Mouse (Mus musculus): ENCODE data around the gene Cyth3.

The Cyth3 gene

DNA sequence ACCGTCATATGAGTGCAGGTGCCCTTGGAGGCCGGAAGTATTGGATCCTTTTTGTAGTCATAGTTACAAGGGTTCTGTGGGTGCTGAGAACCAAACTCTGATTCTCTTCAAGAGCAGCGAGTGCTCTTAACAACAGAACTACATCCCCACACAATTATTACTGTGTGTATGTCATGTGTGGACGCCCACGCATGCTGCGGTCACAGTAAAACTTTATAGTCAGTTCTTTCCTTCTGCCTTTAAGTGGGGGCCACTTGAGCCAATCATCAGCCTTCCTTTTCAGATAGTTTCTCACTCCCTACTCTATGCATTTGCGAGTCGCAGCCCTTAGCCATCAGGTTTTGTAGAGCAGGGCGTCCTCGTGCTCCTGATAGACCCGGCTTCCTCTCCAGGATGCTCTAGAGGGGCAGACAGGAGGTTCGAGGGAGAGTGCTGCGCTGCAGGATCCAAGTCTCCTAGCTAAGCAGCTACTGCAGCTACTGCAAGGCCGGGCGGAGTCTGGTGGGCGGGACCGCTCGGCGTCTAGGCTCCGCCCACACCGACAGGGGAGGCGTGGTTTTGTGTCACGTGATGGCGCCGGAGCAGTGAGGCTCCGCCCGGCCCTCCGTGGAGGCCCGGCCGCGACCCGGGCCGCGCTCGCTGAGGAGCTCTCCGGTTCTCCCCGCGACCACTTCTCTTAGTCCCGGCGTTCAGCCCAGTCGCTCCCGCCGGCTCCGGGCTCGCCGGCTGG lies at the start of gene Cyth3:
Cyth3 (plus strand) TSS at position 555 of the 730 bp plus-strand sequence.
- DNase-seq, result peak; percentile 100

DNA sequence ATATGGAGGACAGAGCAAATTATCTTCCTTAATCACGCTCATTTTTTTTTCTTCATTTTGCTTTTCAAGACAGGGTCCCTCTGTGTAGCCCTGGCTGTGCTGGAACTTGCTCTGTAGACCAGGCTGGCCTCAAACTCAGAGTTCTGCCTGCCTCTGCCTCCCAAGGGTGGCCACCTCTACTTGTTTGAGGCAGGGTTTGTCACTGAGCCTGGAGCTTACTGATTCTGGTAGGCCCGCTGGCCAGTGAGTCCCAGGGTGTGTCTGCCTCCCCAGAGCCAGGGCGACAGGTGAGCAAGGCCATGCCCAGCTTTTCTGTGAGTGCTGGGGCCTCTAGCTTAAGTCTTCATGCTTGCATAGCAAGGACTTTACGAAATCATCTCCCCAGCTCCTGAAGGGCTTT lies 49.2 kb upstream of the Cyth3 start:
- DNase-seq, result peak; percentile 90

DNA sequence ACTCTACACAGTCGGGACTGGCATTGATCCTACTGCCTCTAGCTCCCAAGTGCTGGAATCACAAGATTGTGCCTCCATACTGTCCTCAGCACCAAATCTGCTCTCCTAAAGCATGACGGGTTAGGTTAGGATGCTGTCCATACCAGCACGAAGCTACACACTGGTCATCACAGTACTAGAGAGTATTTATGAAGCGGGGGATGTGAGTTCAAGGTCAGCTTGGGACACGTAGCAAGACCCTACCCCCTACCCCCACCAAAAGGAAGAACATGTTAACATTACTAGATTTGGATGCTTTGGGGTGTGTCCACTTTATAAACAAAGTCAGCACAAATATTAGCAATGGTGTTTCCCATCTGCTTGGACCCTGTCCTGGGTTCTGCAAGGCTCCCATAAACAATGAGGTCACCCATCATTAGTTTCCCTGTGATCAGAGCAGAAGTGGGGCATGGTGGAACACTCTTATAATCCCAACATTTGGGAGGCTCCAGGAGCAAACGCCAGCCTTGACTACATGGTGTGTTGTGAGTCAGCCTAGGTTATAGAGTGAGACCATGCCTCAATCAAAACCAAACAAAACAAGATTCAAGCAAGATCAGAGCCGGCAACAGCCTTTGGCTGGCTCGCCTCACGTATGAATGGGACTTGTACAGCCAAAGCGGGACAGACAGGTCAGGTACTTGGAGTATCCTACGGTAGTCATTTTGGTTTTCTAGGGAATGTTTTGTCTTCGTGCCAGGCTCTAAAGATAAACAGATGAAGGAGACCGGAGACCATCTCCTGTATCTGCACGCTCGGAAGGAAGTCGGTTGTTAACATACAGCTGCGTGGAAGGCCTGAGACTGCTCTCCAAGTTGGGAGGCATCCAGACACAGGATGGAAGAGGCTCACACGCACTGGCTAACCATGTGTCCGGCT lies 47.7 kb upstream of the Cyth3 start:
- peak; percentile 94 for DNase-seq

DNA sequence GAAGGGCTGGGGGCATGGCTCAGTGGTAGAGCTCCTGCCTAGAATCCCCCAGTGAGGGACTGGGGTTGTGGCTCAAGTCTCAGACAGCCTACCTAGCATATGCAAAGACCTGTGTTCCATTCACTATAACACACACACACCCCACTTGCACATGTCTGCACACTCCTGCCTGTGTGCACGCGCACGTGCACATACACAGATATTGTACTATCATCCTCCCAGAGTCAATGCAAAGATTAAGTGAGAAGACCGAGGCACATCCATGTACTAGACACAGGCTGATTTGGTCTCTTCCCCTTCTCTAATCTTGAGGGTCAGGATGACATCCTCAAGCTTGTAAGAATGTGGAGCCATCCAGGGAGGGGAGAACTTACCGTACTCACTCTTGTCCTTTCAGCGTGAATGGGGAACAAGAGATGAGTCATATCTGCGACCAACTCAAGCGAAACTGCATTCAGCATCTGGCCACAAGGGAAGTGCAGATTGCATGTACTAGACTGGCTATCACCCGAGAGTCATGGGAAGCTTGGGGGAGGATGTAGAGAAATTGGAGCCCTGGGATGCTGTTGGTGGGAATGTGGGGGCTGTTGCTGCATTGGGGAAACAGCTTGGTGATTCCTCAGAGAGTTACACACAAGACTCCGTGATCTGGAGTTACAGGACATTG lies 42.6 kb upstream of the Cyth3 start:
- peak; percentile 96 for DNase-seq

DNA sequence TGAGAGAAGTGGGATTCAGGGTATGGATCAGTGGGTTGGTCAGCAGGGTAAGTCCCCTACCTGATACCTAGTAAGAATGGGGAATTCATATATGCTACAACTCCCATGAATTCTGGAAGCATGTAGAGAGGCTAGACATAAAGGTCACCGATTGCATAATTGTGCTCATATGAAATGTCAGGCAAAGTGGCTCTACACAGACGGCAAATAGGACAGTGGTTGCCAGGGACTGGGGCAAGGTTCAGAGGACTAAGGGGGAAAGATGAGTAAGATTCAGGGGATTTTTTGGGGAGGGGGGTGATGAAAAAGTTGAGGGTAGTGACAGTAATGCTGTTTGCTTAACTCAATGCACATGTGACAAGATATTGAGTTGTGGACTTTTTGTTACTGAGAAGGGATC lies 41.3 kb upstream of the Cyth3 start:
- DNase-seq, result peak; percentile 67

DNA sequence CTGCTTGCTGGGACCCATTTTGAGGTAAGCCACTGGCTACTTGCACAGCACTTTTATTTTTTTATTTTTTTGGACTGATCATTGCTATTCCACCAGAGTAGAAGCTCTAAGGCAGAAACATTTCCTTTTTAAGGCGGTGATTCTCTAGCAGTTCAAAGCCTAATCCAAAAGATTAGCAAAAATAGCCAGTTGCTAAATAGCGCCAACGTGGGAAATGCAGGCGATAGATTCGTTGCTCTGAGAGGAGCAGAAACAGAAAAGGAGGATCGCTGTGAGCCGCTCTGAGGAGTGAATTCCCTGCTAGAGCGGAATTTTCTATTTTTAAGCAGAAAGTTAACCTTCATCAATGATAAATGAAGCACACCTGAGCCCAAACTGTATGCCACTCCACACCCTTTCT lies 40.4 kb upstream of the Cyth3 start:
- no peak for DNase-seq

DNA sequence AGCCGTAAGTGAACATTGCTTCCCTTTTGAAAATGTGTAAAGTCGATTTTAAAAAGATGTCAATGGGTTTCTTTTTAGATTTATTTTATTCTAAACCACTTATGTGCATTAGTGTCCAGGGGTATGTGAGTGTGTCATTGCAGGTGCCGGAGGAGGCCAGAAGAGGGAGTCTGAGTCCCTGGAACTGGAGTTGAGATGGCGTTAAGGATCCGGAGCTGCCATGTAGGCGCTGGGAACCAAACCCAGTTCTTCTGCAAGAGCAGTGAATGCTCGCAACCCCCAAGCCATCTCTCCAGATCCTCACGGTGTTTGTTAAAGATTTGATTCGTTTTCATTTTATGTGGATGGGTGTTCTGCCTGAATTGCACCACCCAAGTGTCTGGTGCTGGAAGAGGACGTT lies 39.2 kb upstream of the Cyth3 start:
- peak; percentile 89 for DNase-seq

DNA sequence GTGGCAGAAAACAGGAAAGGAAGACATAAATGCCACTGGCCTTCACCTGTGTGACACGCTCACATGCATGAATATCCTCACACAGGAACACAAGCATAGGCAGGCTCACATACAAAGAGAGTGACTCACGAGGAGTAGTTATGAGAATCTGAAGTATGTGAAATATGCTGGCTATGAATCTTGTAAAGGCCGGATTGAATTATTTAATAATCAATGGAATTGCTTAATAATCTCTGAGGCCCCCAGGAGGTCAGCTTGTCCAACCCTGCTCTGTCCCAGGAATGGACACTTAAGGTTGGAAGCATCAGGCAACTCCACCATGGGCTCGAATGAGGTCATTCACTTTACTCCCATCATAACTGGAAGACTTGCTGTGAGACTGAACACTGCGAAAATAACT lies 37.3 kb upstream of the Cyth3 start:
- DNase-seq, result peak; percentile 84

DNA sequence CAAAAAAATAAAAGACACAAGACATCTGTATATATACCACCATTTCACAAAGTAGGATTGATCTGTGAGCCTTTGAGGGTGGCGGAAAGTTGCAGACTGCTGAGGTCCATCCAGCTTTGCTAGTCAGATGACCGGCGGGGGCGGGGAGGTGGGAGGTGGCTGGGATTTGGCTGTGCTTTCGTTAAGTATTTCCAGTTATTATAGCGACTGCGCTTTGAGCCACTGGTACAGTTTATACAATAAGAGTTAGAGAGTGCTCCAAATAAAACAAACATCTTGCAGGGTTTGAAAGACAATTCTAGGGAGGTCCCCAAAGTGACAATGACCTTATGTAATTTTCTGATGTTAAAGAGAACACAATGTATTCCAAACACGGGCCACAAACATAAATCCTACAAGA lies 35.9 kb upstream of the Cyth3 start:
- no peak for DNase-seq

DNA sequence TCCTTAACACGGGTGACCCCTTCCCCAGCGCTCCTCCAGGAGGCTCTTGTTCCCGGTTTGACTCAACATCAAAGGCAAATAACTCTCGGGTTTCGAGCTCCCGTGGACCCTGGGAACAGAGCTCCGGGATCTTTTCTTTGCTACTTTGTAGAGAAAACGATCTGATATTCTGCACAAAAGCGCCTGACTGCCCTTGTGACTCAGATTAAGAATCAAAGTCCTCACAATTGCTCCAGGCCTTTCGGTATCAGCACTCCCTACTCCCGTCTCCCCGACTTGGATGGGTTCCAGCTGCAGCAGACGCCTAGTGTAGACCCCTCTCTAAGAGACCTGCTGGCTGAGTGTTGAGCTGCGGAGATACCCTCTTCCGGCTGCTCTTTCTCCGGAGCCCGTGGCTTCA lies 33.1 kb upstream of the Cyth3 start:
- peak; percentile 83 for DNase-seq

DNA sequence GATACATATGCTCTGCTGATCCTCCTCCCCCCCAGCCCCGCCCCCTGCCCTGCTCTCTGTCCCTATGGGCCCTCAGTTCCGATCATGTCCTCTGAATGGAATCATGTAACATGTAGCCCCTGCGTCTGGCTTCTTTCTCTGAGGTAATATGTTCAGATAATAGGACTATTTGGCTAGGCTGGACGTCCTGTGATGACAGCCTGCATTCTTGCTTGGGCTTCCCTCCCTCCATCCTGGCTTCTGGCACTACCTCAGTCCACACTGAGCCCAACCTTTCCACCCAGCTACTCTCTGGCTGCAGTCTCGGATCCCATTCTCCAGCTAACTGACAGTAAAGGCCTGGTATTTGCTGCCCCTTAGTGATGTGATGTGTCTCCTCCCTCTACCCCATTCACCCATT lies 29.3 kb upstream of the Cyth3 start:
- peak; percentile 95 for DNase-seq

DNA sequence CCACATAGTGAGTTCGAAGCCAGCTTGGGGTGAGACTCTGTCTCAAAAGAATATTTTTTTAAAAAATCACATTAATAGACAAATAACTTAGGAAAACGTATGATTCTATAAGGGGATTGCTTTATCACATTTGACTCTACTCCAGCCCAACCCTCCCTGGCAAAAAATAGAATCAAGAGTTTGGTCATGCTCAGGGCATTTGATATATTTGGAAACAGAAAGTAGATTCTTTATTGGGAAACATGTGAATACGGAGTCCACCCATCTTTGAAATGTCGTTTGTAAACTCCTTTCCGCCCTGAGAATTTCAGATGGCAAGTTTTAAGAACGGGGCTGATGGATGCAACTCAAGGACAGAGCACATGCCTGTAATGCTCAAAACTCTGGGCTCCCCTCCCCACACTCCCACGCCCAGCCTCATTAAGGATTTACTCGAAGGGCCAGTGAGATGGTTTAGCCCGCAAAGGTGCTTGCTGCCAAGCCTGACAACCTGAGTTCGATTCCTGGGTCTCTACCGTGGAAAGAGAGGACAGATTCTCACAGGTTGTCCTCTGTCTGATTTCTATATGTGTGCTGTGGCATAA lies 28.6 kb upstream of the Cyth3 start:
- peak; percentile 88 for DNase-seq

DNA sequence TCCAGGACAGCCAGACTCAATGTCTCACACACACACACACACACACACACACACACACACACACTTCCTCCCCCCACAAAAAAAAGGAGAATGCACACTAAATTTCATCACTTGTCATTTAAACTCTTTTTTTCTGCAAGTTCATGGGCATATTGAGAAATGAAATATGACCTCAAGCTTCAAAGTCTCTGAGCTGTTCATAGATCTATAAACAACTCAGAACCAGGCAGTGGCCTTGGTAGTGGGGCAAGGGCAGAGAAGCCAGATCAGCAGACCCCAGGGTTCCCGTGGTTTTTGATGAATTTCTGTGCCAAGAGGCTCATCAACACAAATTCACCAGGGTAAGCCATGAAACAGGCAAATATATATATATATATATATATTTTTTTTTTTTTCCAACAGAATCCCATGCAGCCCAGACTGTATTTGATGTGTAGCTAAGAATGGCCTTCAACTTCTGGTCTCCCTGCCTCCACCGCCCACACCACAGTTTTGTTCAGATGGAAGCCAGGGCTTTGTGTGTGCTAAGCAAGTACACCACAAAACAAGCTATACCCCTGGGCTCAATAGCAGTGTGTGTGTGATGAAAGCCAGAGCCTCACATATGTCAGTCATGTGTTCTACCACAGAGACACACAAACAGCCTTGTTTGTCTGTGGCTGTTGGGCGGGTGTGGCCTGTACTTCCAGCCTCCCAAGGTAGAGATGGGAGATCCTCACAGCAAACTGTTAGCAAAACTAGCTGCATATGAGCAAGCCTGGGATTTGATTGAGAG lies 27.8 kb upstream of the Cyth3 start:
- no peak for DNase-seq

DNA sequence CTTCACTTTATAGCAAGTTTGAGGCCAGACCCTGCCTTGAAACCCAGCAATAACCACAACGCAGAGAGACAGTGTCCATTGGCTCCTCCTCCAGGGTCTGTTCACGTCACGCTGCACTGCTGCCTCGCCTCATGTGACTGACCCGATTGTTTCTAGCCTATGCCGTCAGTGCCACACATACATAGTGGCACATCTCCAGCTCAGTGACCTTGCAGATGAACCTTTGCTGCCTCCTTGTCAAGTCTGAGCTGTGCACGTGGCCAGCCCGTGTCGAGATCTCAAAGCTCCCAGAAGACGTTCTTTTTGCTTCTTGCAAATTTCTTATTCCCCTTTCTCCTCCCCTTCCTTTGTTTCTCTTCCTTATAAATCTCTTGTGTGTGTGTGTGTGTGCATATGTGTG lies 20.2 kb upstream of the Cyth3 start:
- DNase-seq, result no peak

DNA sequence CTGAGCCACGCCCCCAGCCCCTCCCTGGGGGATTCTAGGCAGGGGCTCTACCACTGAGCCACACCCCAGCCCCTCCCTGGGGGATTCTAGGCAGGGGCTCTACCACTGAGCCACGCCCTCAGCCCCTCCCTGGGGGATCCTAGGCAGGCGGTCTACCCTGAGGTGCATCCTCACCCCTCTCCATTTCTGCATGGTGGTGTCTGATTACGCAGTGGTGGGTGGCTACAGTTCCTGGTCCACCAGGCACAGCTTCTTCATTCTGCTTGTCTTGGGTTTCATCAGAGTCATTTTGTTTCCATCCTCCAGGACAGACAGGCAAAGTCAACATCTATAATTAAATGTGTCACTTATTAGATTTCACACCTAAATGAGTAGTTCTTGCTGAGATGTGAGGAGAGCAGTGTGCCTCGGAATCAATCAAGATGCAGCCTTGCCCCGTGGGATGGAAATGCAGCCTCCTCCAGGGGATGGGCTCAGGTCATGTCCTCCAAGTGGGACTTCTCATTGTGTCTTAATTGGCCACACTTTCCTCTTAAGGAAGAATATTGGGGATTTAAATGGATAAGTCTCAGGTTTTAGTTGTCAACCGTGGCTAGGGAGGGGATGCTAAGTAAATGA lies 18.0 kb upstream of the Cyth3 start:
- DNase-seq, result no peak

DNA sequence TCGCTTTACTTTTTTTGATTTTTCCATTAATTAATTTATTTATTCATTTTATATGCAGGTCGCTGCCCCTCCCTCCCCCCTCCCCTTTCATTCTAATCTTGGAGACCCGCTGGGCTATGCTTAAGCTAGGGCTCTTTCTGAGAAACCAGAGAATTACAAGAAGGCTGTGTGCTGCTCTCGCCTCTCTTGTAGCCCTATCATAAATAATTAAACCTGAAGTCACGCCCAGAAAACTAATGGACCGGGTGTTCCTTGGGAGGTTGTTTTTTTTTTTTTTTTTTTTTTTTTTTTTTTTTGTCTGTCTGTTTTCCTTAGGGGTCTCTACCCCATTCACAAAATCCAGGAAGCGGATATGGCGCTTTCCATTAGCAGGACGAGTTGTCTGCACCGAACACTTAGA lies 15.5 kb upstream of the Cyth3 start:
- DNase-seq, result no peak

DNA sequence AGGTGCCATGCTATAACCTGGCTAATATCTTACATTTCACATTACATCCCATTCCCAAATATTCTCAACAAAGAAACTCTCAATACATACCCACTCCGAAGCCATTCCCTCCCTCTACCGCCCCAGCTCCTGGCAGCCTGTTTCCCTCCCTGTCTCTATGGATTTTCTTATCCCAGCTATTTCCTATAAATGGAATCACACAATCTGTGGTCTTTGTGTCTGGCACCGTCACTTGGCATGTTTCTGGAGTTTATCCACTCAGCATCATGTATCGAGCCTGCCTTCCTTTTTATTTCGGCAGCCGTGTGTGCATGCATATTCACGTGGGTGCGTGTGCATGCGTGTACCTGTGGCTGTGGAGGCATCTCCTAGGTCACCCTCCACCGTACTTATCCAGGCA lies 14.1 kb upstream of the Cyth3 start:
- DNase-seq, result no peak

DNA sequence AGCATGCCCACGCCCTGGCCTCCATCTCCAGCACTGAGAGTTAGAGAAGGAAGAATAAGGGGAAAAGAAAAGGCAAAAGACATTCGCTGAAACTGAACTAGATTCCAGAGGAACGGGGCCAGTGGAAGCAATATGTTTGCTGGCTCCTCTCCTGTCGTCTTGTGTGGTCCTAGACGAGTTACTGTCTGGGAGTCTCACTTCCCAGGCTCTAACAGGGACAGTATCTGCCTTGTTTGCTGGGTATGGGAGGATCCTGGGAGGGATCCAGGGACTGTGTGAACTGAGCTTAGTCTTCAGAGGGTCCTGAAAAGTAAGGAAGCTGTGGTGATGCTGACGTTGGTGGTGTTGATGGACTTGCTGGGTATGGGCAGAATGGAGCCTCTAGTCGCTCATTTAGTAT lies 10.3 kb upstream of the Cyth3 start:
- DNase-seq, result no peak

DNA sequence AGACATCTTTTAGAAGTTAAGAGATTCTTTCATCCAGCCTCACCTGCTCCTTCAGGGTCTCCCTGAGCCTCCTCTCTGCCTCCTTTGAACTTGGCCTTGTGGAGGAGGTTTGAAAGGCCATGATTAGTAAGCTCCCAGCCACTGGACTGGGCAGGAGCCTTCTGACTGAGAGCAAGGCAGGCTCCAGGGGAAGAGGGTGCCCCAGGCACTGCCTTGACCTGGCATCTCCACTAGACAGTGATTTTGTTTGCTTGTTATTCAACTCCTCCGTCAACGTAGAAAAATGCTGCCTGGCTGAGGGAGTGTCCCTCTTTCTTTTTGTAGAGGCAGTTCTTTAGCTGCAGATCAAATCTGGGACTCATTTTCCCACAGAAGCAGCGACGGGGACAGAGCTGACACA lies 9.0 kb upstream of the Cyth3 start:
- no peak for DNase-seq

DNA sequence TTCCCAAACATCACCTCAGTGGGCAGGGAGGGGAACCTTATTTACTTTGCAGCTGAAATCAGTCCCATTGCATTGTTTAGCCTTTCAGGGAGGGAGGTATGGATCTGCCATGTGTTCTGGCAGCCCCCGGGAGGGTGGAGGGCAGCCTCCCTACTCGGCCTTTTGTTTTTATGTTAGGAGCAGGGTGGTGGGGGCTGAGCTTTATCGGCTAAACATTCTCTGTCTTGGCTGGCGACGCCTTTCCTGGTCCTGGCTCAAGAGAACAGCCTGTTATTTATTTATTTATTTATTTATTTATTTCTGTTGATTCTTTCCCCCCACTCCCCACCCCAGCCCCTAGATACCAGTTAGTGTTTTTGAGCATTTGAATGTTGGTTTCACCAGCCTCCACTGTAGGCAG lies 7.7 kb upstream of the Cyth3 start:
- peak; percentile 88 for DNase-seq

DNA sequence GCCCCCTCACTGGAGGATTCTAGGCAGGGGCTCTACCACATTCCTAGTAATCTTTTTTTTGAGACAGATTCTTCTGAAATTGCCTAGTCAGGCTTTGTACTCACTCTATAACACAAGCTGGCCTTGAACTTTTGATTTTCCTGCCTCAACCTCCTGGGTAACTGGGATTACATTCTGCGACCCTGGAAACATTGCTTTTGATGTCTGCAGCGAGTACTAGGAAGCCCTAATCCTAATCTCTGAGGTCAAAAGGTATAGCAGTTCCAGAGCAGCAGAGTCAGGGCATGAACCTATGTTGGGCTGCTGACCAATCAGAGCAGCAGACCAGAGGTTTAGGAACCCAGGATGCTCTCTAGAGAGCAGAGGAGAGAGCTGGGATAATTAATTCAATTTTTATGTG lies 6.9 kb upstream of the Cyth3 start:
- DNase-seq, result peak; percentile 68

DNA sequence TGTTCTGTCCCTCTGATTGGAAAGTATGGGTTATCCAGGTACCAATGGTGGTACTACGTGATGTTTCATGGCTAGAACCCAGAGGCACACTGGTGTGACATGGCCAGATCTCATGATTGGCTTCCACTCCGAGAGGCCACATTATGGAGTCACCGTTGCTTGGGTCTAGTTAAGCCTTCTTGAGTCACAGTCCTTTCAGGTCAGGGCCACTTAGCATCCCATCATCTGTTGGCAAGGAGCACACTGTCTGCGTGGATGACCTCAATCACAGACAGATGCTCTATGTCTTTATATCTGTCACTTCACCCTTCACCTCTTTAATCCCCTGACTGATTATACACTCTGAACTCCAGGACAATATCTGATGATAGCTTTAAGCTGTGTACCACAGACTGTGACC lies 6.1 kb upstream of the Cyth3 start:
- peak; percentile 84 for DNase-seq

Measured in heart, adult 11 months (tissue).